Comparison of ENCODE assay signal across 8 mouse cellular contexts in genomic region chr1:136683061-136683531, GRCm38 (mm10). TPM values are rescaled to one million over a fixed set of nuclear protein-coding genes. Genes with fewer than 3 reads are reported as not detected.
A peak's percentile ranks its signal among the peaks of the same experiment; 100 is the strongest.
DNase-seq lines count a peak whose midpoint lies in the region; ATAC-seq and TF ChIP-seq lines count a peak whose summit lies in the region.

No protein-coding gene starts in this region.

- H3K4me2 ChIP-seq in hindbrain, embryonic 11.5 days (replicated peaks; ENCODE audit: low read depth, low read length), result no peak overlapping the region

- WGBS in spleen, adult 2 months, result 47% methylated on average over 3 of the region's 3 CpGs
- WGBS in hindbrain, embryonic 11.5 days, result 86% methylated on average over 3 of the region's 3 CpGs

- peaks cover 15% of the 10 kb centered on the region for H3K4me1 ChIP-seq in spleen, adult 2 months (ENCODE audit: control insufficient read depth, insufficient read depth, insufficient read length)
- no peaks in the 10 kb centered on the region for H3K4me1 ChIP-seq in hindbrain, embryonic 11.5 days (replicated peaks; ENCODE audit: control insufficient read depth, insufficient read depth, low read length)

- H3K27me3 ChIP-seq in spleen, adult 2 months (ENCODE audit: control insufficient read depth, insufficient read depth, low read length), result no peaks in the 10 kb centered on the region
- no peaks in the 10 kb centered on the region for H3K27me3 ChIP-seq in hindbrain, embryonic 11.5 days (ENCODE audit: control insufficient read depth, insufficient read depth, low read length)

- TF ChIP-seq CTCF in spleen, adult 2 months (IDR thresholded peaks at IDR 0.05; ENCODE audit: extremely low read depth, insufficient read depth, insufficient read length, insufficient replicate concordance), result no peak

- H3K36me3 ChIP-seq in spleen, adult 2 months (ENCODE audit: control insufficient read depth, insufficient read depth, low read length), result no peaks in the 10 kb centered on the region
- no peaks in the 10 kb centered on the region for H3K36me3 ChIP-seq in hindbrain, embryonic 11.5 days (ENCODE audit: control insufficient read depth, insufficient read depth, low read length)

- TF ChIP-seq POLR2A in spleen, adult 2 months (IDR thresholded peaks at IDR 0.05; ENCODE audit: low read depth, low read length), result no peak

- H3K27ac ChIP-seq in spleen, adult 2 months (ENCODE audit: insufficient read depth, low read length), result peak overlapping the region; percentile 62; the same call in 1 of the 2 replicates
- no peak overlapping the region for H3K27ac ChIP-seq in hindbrain, embryonic 11.5 days (ENCODE audit: low read depth, low read length)

- no peak overlapping the region for H3K9ac ChIP-seq in hindbrain, embryonic 11.5 days (ENCODE audit: low read depth, low read length)

- no peak for ATAC-seq in hindbrain, embryonic 11.5 days (ENCODE audit: low FRiP score)

- no peak for DNase-seq in spleen, adult 2 months (ENCODE audit: low read depth in 1 of 2, low spot score in 2 of 2)
- DNase-seq in spleen, adult 12 weeks (ENCODE audit: low spot score), result no peak
- DNase-seq in gastrocnemius, adult 18-20 months (ENCODE audit: low spot score), result peak; percentile 84
- peak; percentile 77 for DNase-seq in kidney, postnatal 10 days
- peak; percentile 65 to 75 for DNase-seq in right cerebral cortex, postnatal 10 days (ENCODE audit: low spot score in 2 of 2)
- DNase-seq in hindbrain, embryonic 11.5 days (ENCODE audit: low spot score), result no peak
- no peak for DNase-seq in cerebellum, adult 18-20 months
- DNase-seq in spleen, postnatal 14 days (ENCODE audit: low spot score in 2 of 2), result no peak

- no peaks in the 10 kb centered on the region for H3K9me3 ChIP-seq in hindbrain, embryonic 11.5 days (ENCODE audit: control insufficient read depth, low read length)

- H3K4me3 ChIP-seq in spleen, adult 2 months (ENCODE audit: extremely low read depth, insufficient read depth, insufficient read length), result no peak overlapping the region
- H3K4me3 ChIP-seq in hindbrain, embryonic 11.5 days (ENCODE audit: low read depth, low read length), result no peak overlapping the region

RNA-seq across cellular contexts. Expression of gene Zfp281, which starts 58.4 kb away (rescaled TPM):
- 1.9 and 2.7 TPM in 2 replicates for polyA plus RNA-seq in spleen, adult 2 months (2012; rRNA removed)
- total RNA-seq in gastrocnemius, adult 18-20 months (2021), result 10 to 100 TPM in 1 of 2 experiments, 1 to 10 TPM in 1; 8.5 to 10.1 TPM
- polyA plus RNA-seq in hindbrain, embryonic 11.5 days (2014; fragmentation: Nextera tagmentation; extraction: Ambion mirVana), result 38.5 and 39.3 TPM in 2 replicates

Comparison
In these comparisons a context has a peak if more than half of its experiments do, and no peak if none do; other contexts are left out.
1. DNase-seq: peak in gastrocnemius, adult 18-20 months (single experiment), kidney, postnatal 10 days (single experiment) and right cerebral cortex, postnatal 10 days (2 of 2); none in spleen, adult 2 months (0 of 2), spleen, adult 12 weeks (single experiment), hindbrain, embryonic 11.5 days (single experiment), cerebellum, adult 18-20 months (0 of 2) and spleen, postnatal 14 days (0 of 2).
2. RNA of gene Zfp281, which starts 58.4 kb away (polyA plus RNA-seq): 38.5 to 39.3 TPM in hindbrain, embryonic 11.5 days; 1.9 to 2.7 TPM in spleen, adult 2 months; every median in the first group is over 10 times any median in the second.